Mouse (Mus musculus) right cerebral cortex, postnatal 10 days (tissue): ENCODE data around the gene Insig1.
A peak's percentile ranks its signal among the peaks of the same experiment; 100 is the strongest.

Experiments used
- DNase-seq, 2 experiments: peaks; one replicate each; pipeline ENCODE4 v3.0.0; 2021; ENCODE audit warnings: low spot score in 2 of 2

Insig1 gene

GRCm38 (mm10) chr5:28063989-28064624 lies 7.1 kb upstream of the Insig1 start:
- no peak for DNase-seq

- DNase-seq, result no peak
These were observed 5.9 kb upstream of the Insig1 start for GRCm38 (mm10) chr5:28065275-28065674.

- DNase-seq, result no peak
These were observed 4.9 kb upstream of the Insig1 start for GRCm38 (mm10) chr5:28066311-28066710.

- peak; percentile 31 to 63 for DNase-seq
These were observed 875 bp upstream of the Insig1 start for GRCm38 (mm10) chr5:28070149-28070827.

- peak; percentile 93 to 97 for DNase-seq
These were observed 477 bp downstream of the Insig1 start for GRCm38 (mm10) chr5:28071456-28072223.

GRCm38 (mm10) chr5:28079431-28079830 lies 8.3 kb downstream of the Insig1 start:
- no peak for DNase-seq

GRCm38 (mm10) chr5:28081127-28081526 lies 10.0 kb downstream of the Insig1 start:
- DNase-seq, result no peak

- DNase-seq, result no peak
These were observed 10.7 kb downstream of the Insig1 start for GRCm38 (mm10) chr5:28081822-28082221.

GRCm38 (mm10) chr5:28082312-28082711 lies 11.1 kb downstream of the Insig1 start:
- no peak for DNase-seq

- no peak for DNase-seq
These were observed 11.6 kb downstream of the Insig1 start for GRCm38 (mm10) chr5:28082796-28083195.

GRCm38 (mm10) chr5:28084743-28085142 lies 13.6 kb downstream of the Insig1 start:
- DNase-seq, result no peak

- DNase-seq, result no peak
These were observed 19.4 kb downstream of the Insig1 start for GRCm38 (mm10) chr5:28090547-28090946.

GRCm38 (mm10) chr5:28092327-28092726 lies 21.2 kb downstream of the Insig1 start:
- no peak for DNase-seq

- peak; percentile 58 to 79 for DNase-seq
These were observed 22.7 kb downstream of the Insig1 start for GRCm38 (mm10) chr5:28093874-28094273.

GRCm38 (mm10) chr5:28094393-28094792 lies 23.2 kb downstream of the Insig1 start:
- no peak for DNase-seq

GRCm38 (mm10) chr5:28094846-28095245 lies 23.7 kb downstream of the Insig1 start:
- no peak for DNase-seq

GRCm38 (mm10) chr5:28095671-28096070 lies 24.5 kb downstream of the Insig1 start:
- no peak for DNase-seq

GRCm38 (mm10) chr5:28106966-28107365 lies 35.8 kb downstream of the Insig1 start:
- DNase-seq, result no peak

- no peak for DNase-seq
These were observed 36.8 kb downstream of the Insig1 start for GRCm38 (mm10) chr5:28107974-28108373.

- DNase-seq, result no peak
These were observed 39.7 kb downstream of the Insig1 start for GRCm38 (mm10) chr5:28110881-28111280.

GRCm38 (mm10) chr5:28117251-28117880 lies 46.2 kb downstream of the Insig1 start:
- no peak for DNase-seq

GRCm38 (mm10) chr5:28117882-28118530 lies 46.8 kb downstream of the Insig1 start:
- no peak for DNase-seq
